Mouse (Mus musculus) retina, postnatal 7 days (tissue): ENCODE measurements at regions not wholly inside any gene's neighbourhood (a gene's known extent, or its start where the extent isn't known, plus 50 kb on each side); places are given as distances from the start of the nearest gene placed in this dataset.

Experiments
- DNase-seq: peaks from one replicate; pipeline ENCODE4 v3.0.0-alpha.2; 2012; ENCODE audit warnings: low read depth, low spot score

- peak; percentile 23 for DNase-seq
Measured at GRCm38 (mm10) chr17:54065187-54065795, 74.8 kb upstream of the Sult1c1 start.

GRCm38 (mm10) chr17:54061280-54061679 is 70.8 kb upstream of the Sult1c1 start:
- DNase-seq, result peak; percentile 3
